Mouse (Mus musculus): ENCODE data around the gene Nlrp2.

The Nlrp2 gene

GRCm38 (mm10) chr7:5350935-5351334 is at the start of gene Nlrp2:
Gene Nlrp2, minus strand, starts transcription at chr7:5351035.
- DNase-seq = no peak

GRCm38 (mm10) chr7:5366724-5367123 is 15.9 kb upstream of the Nlrp2 start:
- no peak for DNase-seq

DNA sequence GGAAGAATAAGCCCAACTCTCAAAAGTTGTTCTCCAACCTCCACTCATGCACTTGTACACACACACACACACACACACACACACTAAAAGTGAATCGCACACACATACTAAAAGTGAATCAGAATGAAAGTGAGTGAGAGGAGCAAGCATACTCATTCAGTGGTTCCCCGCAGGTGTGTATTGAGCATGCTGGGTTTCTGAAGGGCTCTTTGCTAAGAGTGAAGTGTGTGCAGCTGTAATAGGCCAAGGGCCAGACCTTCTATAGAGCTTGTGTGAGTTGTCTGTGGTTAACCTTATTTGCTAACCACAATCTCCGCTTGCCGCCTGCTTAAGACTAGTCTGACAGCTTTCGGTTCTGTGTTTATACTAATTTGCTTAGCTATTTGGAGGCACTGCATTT is 12.8 kb upstream of the Nlrp2 start:
- DNase-seq = no peak

DNA sequence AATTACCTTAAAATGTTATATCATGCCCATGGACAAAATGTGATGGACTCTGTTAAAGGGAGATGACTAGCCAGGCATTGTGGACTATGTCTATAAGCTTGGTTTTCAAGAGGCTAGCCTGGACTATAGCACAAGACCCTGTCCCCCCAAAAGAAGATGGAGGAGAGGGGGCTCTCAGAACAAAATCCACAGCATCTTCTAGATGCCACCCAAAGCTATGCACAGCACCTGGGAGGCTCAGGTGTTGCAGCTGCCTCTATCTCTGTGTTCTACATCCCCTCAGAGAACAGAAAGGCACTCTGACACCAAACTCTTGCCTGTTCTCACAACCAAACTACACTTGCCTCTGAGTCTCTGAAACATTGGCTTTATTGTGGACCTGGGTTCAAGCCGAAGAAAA is 598 bp downstream of the Nlrp2 start, which contains the start of gene Gm5065:
Gm5065 (plus strand) TSS at position 301 of the 400 bp plus-strand sequence.
- no peak for DNase-seq

DNA sequence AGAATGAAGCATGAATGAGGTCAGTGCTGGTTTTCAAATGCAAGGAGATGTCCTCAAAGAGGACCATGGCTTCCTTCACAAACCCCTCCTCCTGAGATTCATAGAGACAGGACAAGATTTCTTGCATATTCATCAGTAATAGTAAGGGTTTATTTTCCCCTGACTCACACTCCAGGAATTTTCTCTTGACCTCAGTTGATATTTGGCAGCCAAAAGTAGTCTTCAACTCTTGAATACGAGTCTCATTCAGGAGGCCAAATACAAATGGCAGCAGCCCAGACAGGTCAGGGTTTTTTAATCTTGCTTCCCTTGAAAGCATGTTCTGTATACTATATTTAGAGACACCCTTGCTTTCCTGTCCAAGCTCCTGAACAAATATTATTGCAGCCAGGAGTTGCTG is 23.3 kb downstream of the Nlrp2 start:
- DNase-seq = no peak

DNA sequence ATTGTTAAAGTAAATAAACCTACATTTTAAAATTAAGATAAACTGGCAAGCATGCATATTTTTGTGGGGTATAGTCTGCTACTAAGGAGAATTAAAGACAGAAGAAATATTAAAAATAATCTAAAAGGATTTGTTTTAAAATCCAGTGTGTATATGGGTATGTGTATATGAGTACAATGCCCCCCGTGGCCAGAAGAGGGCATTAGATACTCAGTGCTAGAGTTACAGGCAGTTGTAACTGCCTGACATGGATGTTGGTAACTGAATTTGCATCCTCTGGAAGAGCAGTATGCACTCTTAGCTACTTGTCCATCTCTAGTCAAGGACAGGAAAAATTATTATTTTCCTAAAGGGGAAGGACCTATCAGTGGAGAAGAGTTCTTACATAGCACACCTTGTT is 62.6 kb downstream of the Nlrp2 start:
- no peak for DNase-seq

DNA sequence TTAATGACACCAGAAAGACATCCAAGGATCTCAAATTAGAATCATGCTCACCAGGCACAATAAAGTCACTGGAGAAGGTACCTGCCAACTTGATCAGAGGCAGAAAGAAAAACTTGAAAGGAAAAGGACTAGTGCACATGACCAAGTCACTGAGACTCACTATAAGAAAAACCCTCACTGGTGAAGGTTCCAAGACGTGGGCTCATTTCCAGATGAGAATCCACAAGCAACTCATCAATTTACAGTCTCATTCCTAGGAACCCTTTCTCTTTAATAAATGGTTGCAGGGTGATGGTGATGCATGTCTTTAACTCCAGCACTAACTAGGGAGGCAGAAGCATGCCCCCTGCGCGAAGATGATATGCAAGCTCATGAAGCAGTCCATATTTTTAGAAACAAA is 87.8 kb downstream of the Nlrp2 start:
- no peak for DNase-seq
